Mouse (Mus musculus): ENCODE data around the gene Map3k13. TPM values are rescaled to one million over a fixed set of nuclear protein-coding genes. Genes with fewer than 3 reads are reported as not detected.
"Not testable (repeated sequence)": the region's sequence is repeated elsewhere in the genome, so short reads cannot be mapped to it uniquely, and the experiment has no call there.

Gene Map3k13
- polyA plus RNA-seq, 3 experiments from 2014 or later = 0.26 to 0.42 (median 0.38) TPM

DNA sequence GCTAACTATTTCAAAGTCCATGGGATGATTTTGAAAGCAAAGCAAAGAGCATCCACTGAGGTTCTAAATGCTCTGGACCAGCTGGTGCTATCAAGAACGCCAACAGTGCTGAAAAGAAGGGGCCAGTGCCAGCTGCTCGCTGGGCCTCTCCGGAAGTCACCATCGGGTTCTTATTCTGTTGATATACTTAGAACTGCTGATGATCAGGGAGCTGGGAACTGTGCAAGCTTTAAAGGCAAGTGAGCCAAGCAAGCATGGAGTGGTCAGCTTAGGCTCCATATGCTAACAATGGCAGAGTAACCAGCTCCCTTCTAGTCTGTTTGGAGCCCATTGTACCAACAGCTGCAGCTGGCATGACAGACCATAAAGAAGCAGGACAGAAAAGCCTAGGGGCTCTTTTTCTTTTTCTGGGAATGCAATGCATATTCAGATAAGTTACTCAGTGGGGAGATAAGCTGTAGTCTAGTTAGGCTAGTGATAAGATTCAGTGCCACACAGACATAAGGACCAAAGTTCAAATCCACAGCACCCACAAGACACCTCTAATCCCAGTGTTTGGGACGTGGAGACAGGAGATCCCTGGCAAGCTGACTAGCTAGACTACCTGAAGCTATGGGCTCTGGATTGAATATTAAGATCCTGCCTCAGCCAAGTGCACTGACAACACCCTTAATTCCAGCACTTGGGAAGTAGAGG is 60.6 kb downstream of the Map3k13 start:
- ATAC-seq = no peak

DNA sequence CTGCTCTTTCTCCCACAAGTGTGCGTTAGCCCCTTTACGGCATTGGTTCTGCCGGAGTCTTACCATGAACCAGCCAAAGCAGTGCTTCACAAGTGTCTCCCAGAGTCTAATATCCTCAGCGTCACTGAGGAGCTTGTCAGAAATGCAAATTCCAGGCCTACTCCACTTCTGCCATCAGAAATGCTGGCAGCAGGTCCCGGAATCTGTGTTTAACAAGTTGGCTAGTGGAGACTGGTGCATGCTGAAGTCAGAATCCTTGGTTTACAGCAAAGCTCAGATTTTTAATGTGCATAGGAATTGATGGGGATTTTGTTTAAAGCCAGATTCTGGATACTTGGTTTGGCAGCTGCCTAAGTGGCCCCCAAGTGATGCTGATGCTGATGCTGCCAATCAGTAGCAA is 62.0 kb downstream of the Map3k13 start:
- ATAC-seq = no peak

DNA sequence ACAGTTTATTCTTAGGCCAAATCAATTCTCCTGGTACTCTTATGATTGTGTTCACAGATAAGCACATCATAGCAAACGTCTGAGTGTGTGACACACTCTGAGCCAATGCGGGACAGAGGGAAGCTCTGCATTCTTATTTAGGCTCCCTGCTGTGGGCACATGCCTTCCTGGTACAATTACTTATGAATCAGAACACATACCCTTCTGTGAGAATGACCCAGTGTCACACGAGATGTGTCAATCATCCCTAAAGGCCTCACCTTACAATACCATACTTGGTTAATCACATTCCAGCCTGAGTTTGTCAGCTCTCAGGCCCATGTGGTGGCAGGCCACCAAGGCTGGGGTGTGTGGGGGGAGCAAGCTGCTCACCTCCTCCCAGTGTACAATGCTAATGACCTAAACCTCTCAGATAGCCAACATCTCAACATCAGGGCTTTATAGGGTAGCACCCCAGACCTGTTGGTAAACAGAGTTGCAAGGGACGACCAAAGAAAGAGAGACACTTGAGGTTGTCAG is 63.0 kb downstream of the Map3k13 start:
- no peak for ATAC-seq

DNA sequence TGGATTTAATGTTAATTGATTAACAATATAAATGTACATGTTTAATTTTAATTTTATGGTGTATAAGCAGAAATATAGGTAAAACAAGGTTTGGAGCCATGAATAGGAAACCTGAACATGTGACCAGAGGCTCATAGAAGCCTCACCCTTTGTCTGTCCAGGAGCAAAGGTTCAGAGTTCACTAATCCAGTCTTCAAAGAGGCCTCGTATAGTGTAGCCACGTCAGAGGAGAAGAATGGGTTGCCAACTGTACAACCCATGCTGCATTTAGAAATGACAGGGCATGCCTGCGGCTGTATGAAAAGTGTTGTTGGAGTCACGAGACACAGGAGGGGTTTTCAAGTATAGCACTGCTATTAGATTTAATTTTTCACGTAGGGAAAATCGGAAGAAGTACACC is 64.0 kb downstream of the Map3k13 start:
- no peak for ATAC-seq

DNA sequence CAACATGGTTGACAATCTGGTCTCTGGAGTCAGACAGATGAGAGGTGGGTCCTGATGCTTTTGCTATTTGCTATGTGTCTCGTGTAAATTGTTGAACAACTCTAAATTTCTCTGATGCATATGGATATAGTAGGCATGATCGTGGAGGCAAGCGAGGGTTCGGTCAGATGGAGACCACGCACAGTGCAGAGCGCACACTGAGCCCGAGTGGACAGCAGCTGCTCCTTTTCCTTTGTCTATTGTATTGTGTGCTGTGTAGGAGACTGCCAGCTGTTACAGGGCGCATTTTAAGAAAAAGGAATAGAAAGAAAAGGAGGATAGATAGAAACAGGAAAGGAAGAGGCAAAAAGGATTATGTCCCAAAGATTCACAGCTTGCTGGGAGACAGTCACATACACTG is 64.7 kb downstream of the Map3k13 start:
- ATAC-seq = no peak

DNA sequence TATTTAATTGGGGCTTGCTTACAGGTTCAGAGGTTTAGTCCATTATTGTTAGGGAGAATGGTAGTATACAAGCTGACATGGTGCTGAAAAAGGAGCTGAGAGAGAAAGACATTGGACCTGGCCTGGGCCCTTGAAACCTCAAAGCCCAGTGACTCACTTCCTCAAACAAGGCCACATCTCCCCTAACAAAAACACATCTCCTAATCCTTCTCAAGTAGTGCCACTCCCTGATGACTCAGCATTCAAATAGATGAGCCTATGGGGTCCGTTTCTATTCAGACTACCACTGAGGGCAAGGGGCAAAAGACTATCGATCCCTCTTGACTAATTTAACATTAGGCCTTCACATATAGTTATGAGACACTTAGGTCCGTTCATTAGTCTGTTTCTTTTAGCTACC is 68.3 kb downstream of the Map3k13 start:
- ATAC-seq = no peak

DNA sequence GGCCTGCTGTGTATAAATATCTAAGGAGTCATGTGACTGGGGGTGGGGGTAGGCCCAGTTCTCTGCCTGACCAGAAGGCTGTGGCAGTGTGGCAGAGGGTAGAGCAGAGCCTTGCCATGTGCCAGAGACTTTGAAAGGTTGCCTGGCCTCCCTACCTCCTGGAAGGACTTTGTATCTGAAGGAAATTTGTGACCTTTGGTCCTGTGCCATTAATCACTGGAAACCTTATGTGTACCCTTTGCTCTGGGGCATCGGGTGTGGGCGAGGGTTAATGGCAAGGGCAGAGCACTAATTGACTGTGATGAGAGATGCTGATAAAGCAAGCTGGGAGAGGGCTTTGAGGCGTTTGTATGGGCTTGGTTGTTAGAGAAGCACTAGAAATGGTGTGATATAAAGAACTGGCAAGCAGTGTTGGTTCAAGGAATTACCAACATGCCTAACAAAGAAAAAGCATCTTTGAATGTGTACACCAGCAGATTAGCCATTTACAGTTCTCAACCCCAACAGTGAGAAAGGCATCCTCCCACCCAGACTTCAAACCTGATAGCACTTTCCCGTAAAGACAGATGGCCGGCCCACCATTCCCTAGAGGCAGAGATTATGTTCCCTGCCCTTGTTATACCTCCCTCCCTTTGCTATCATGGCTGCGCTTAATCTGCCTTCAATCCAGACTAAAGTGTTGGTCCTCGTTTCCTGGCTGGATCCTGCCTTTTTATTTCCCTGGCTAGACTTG is 71.3 kb downstream of the Map3k13 start:
- no peak for ATAC-seq

DNA sequence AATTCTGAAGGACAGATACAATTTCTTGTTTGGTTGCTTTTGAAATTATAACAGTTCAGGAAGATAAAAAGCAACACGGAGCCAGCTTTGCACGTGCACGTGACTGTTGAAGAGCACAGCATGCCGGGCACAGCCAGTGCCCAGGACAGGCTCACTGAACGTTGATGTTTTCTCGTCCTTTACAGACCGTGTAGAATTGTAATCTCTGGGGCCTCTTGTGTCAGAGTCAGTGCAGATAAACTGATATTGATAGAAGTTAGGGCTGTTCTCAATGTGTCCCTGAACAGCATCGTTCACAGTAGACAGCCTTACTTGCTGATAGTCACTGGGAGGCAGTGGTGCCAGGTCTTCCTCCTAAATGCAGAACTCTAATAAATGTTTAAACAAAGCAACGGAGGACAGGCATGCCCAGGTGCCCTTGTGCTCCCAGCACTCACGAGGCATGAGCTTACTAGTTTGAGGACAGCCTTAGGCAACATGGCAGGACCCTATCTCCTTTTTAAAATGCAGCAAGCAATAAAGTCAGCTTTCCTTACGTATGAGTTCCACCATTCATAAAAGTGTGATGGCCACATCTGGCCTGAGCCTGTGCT is 71.9 kb downstream of the Map3k13 start:
- ATAC-seq = no peak

DNA sequence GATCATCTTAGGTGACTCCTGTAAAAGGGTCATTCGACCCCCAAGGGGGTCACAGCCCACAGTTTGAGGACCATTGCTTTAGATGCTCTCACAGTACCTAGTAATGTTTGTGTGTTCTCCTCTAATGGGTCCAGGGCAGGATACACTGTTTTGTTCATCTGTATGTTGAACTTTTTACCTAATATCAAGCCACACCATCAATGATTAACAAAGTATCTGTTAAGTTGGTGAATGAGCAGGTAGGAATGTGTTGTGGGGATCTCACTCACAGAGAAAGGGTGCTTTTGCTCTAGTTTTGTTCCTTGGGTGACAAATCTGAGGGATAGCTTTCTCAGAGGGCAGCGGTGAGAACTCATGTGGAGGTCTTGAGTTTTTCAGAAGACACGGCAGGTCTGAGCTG is 73.6 kb downstream of the Map3k13 start:
- no peak for ATAC-seq

DNA sequence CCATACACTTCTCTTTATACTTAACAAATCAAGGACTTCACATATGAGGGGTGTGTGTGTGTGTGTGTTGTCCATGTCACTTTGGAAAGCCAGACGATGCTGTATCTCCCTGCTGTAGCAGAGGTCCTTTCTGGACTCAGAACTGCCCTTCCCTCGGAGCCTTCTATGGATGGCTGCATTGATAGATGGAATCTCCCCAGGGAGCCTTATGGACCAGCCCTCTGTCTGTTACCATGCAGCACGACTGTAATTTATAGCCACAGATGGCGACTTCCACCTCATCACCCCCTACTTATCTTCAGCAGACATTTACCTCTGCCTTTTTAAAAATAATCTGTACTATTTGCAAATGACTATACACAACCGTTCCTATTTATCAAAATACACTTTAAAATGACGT is 74.5 kb downstream of the Map3k13 start:
- no peak for ATAC-seq

DNA sequence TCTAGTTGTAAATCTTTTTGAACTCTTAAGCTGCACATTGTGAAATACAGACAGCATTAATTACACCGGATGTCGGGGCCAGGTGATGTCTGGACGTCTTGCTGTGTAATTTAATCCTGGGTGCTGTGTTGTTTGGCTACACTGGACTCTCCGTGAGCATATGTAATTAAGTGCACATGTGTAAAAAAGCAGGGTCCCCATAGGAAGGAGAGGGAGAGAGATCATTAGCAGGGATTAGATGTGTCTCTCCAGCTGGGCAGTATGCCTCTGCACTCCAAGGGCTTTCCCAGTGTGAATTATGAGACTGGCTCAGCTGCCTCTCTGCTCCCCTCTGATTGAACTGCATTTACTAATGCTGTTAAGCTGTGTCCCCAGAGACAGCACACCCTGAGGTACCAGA is 75.7 kb downstream of the Map3k13 start:
- no peak for ATAC-seq

DNA sequence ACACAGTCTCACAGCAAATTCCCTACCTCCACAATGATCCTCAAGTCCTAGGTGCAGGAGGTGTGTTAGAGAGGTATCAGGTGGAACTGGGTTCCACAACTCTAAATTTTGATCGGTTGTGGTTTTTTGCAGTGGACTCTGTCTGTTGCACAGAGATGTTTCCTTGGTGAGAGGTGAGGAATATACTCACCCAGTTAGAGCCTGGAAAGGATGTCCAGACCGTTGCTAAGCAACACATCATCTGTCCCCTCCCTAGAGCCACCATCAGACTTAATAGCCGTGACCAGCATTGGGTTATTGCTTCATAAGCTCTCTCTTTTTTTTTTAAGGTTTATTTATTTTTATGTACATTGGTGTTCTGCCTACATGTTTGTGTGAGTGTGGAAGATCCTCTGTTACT is 83.6 kb downstream of the Map3k13 start:
- no peak for ATAC-seq

DNA sequence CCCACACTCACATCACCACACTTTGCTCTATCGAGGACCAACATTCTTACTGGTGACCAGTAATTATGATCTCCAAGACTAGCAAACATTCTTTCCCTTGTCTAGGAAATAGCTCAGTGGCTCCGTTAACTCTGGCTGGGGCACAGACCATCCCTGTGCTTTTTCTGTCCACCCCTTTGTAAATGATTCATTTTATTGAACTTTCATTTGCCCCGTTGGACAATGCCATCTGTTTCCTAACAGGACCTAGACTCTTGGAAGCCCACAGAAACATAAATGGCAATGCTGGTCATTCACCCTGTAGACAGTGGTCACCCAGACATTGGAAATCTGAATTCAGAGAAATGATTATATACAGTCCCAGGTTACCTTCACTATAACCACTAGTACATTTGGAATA is 84.7 kb downstream of the Map3k13 start:
- ATAC-seq = no peak

DNA sequence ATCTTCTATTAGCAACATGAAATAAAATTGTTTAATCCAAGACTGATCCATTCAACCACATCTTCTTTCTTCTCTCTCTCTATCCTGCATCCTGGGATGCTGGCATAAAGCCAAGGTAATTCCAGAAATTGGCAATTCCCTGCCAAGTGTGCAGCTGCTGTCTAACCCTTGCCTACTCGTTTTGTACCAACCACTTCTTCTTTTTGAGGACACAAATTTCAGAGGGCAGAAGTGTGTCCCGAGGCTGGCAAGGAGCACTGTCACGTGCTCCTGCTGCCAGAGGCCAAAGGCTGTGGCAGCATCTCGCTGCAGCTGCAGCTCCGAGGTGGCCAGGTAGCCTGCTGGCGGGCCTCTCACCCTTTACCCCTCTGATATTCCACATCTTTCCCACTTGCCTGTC is 87.0 kb downstream of the Map3k13 start:
- ATAC-seq = no peak

DNA sequence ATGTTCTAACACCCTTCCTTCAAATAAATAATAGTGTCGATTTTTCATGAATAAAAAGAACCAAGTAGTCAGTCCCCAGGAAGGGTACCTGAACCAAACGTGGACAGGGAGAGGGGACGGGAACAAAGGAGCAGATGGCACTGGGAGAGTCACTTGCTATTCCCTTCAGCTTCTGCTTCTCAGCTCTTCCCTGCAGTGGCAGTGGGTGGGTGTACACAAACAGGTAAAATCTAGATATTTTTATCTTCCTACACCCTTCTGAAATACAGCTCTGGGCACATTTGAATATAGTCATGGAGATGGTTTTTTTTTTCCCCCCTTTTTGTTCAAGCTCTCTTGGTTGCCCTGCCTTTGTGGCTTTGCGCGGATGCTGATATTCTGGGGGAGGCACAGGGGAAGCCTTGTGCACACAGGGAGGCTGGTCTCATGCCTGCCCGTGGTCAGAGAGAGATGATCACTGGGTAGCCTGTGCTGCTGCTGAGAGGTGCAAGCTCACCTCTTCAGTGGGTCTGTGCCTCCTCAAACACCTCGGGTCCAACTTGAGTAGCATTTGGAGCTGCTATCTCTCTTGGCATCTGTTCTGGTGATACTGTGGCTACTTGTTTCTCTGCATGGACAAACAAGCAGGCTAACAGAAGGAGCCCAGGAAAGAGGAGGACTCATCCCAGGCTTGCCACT is 87.6 kb downstream of the Map3k13 start:
- no peak for ATAC-seq

DNA sequence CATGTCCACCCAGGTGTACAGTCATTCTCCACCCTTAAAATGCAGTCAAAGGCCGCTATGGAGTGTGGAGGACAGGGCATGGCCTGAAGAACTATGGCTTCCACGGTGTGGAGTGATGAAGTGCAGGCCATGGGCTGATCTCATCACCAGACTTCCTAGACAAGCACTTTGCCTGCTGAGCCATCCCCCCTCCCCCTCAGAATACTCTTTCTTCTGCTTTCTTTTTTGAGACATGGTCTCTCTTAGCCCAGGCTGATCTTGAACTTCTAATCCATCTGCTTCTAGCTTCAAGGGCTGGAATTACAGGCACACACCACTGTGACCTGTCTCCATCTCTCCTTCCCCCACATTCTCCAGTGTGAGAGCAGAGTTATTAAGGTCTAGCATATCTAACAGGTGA is 93.5 kb downstream of the Map3k13 start:
- ATAC-seq = no peak

DNA sequence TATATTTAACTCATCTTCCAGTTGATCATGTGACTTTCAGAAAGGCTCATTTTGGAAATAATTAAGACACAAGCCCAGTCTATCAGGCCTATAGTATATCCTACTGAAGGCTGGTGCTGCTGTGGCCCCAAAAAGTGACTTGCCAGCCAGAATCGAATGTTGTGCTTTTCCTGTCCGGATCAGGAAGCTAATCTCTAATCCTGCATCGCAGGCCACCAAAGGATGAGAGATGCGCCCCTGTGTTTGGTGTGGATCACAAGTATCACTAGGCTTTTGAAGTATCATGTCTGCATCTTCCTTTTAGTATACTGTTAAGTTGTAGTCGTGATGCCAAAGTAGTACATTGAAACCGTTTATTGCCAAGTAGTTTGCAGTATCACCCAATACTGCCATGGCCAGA is 99.7 kb downstream of the Map3k13 start:
- no peak for ATAC-seq

DNA sequence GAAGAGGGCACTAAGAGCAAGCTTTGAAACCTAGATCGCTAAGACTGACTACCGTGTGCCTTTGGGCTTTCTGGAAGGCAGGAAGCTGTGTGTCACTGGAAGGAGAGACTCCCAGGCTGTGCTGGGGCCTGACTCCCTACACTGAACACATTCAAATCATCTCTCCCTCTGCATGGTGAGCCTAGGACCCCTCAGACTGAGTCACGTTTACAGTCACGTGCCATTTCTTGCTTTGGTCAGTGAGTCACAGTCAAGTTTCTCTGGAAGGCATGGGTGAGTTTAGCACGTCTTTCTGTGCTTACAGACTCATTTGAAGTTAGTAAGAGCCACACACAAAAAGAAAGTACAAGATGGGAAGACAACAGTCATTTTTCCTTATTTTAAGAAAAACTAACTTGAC is 107.1 kb downstream of the Map3k13 start:
- no peak for ATAC-seq

DNA sequence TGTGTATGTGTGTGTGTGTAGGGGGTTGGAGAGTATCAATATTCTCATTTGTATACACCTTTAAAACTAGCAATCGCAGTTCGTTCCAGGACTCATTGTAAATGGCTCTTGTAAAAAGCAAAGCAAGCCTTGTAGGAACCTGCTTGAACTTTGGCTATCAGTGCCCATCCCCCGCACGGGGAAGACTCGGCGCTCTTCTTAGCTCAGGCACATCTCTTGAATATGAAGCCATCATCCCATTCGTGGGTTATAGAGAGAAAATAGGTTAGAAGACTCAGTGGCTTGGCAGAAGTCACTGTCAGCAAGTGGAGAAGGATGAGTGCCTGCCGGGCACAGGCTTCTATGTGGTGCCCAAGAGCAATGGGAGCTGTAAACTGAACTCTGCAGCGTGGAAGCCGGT is 110.5 kb downstream of the Map3k13 start:
- ATAC-seq = no peak

DNA sequence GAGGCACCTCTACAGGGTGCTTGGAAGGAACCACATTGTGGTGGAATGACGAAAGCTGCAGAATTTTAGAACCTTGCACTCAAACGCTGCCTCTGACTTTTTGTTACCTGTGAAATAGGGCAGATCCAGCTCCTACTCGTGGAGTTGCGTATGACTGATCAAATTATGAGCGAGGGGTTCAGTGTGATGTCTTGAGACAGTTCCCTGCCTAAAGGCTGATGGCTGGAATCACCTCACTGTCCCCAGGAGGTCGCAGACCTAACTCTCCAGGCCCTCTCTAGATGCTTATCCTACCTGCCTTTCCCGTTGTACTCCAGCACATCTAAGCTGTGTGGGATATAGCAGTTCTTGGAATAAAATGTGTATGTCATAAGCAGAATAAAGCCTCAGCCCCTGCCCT is 111.8 kb downstream of the Map3k13 start:
- ATAC-seq = no peak

DNA sequence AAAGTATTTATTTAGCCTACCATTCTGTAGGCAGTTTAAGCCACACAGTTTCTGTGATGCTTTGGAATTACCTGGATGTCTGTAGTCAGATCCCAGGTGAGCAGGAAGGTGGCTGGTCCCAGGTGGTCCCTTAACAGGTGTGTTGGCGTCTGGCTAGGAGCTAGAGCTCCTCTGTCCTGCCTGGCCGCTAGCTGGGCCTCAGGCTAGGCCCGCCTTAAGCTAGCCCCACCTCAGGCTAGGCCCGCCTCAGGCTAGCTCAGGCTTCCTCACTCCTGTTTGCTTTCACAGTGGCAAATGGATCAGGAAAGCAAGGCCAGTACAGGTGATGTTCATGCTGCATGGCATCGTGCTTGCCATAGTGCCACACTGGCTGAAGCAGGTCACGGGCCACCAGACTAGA is 112.8 kb downstream of the Map3k13 start:
- ATAC-seq = no peak

DNA sequence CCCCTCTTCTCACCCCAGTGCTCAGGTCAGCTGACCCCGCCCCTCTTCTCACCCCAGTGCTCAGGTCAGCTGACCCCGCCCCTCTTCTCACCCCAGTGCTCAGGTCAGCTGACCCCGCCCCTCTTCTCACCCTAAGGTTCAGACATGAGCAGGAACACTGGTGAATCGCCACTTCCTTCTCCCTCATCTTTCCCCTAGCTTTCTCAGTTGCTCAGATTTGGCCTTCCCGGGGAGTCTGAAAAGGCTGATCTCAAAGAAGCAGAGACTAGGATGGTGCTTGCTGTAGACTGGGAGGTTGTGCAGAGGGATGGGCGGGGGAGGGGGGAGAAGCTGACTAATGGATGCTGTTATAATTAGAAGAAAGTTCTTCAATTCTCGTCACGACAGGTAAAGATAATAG is 114.8 kb downstream of the Map3k13 start:
- not testable (repeated sequence) for ATAC-seq

DNA sequence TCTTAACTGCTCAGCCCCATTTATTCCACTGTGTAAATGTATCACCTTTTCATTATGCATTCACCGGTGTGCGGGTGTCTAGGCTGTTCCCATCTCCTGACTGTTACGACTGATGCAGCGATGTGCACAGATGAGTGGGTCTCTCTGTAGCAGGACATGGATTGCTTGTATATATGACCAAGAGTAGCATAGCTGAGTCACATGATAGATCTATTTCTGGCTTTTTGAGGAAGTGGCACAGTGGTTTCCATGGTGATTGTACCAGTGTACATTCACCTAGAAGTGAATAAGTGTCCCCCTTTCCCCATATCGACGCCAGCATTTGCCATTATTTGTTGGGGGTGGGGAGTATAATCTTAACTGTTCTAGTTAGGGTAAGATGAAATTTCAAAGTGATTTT is 119.2 kb downstream of the Map3k13 start:
- no peak for ATAC-seq

All from inflammation-experienced regulatory T-cells, adult 6 months (primary cell).